Mouse (Mus musculus): ENCODE data around the gene Gm47841.
A peak's percentile ranks its signal among the peaks of the same experiment; 100 is the strongest.

The Gm47841 gene

GRCm38 (mm10) chr15:101047194-101047555 lies at the start of gene Gm47841:
Gene Gm47841 (minus strand): TSS chr15:101047397.
- DNase-seq: no peak

GRCm38 (mm10) chr15:101095392-101095791 lies 48.2 kb upstream of the Gm47841 start:
- DNase-seq: no peak

GRCm38 (mm10) chr15:101094979-101095378 lies 47.8 kb upstream of the Gm47841 start:
- no peak for DNase-seq

GRCm38 (mm10) chr15:101093988-101094387 lies 46.8 kb upstream of the Gm47841 start:
- DNase-seq: no peak

GRCm38 (mm10) chr15:101092829-101093648 lies 45.8 kb upstream of the Gm47841 start:
- peak; percentile 88 for DNase-seq

- peak; percentile 41 for DNase-seq
Measured at GRCm38 (mm10) chr15:101092121-101092828, 45.1 kb upstream of the Gm47841 start.

GRCm38 (mm10) chr15:101091551-101091950 lies 44.4 kb upstream of the Gm47841 start:
- no peak for DNase-seq

GRCm38 (mm10) chr15:101088291-101088690 lies 41.1 kb upstream of the Gm47841 start:
- no peak for DNase-seq

GRCm38 (mm10) chr15:101086956-101087355 lies 39.8 kb upstream of the Gm47841 start:
- peak; percentile 71 for DNase-seq

- no peak for DNase-seq
Measured at GRCm38 (mm10) chr15:101086451-101086850, 39.3 kb upstream of the Gm47841 start.

GRCm38 (mm10) chr15:101084499-101084898 lies 37.3 kb upstream of the Gm47841 start:
- DNase-seq: peak; percentile 21

- no peak for DNase-seq
Measured at GRCm38 (mm10) chr15:101082236-101082635, 35.0 kb upstream of the Gm47841 start.

- DNase-seq: no peak
Measured at GRCm38 (mm10) chr15:101081035-101081548, 33.9 kb upstream of the Gm47841 start.

- DNase-seq: peak; percentile 18
Measured at GRCm38 (mm10) chr15:101080031-101080520, 32.9 kb upstream of the Gm47841 start.

GRCm38 (mm10) chr15:101078731-101079156 lies 31.5 kb upstream of the Gm47841 start:
- peak; percentile 98 for DNase-seq

- DNase-seq: peak; percentile 42
Measured at GRCm38 (mm10) chr15:101077813-101078730, 30.9 kb upstream of the Gm47841 start, which contains the start of gene Fignl2. Gene Fignl2 (minus strand): TSS chr15:101078567.

GRCm38 (mm10) chr15:101077001-101077812 lies 30.0 kb upstream of the Gm47841 start:
- DNase-seq: peak; percentile 42

GRCm38 (mm10) chr15:101076071-101077000 lies 29.1 kb upstream of the Gm47841 start:
- DNase-seq: peak; percentile 54

- peak; percentile 35 for DNase-seq
Measured at GRCm38 (mm10) chr15:101075656-101076055, 28.5 kb upstream of the Gm47841 start.

GRCm38 (mm10) chr15:101075150-101075549 lies 28.0 kb upstream of the Gm47841 start:
- DNase-seq: peak; percentile 85
